Mouse (Mus musculus): ENCODE data around the gene Gpr4. TPM values are rescaled to one million over a fixed set of nuclear protein-coding genes. Genes with fewer than 3 reads are reported as not detected.

Gene Gpr4
- total and polyA plus RNA-seq, 3 experiments = 0.04 to 0.31 TPM; not detected in 1

GRCm38 (mm10) chr7:19247511-19247910 lies 35.2 kb downstream of the Gpr4 start:
- Histone ChIP-seq H3K27me3 (replicated peaks) (no peaks in the 10 kb centered on the region), H3K36me3 (replicated peaks in 1 of 2; ENCODE audit: control insufficient read depth in 1 of 2, insufficient read depth in 1 of 2, low read length in 1 of 2) (peaks cover 13 to 59% of the 10 kb centered on the region in 2 experiments), H3K79me2 (replicated peaks; ENCODE audit: control insufficient read depth, extremely low read depth, insufficient read depth, poor library complexity, severe bottlenecking) (no peaks in the 10 kb centered on the region), H3K4me2 (ENCODE audit: insufficient read depth, low read depth, poor library complexity, severe bottlenecking) (no peak overlapping the region), H3K4me1 (ENCODE audit: control insufficient read depth in 1 of 2, insufficient read depth in 2 of 2) (peaks cover 14 to 29% of the 10 kb centered on the region in 2 experiments), H3K4me3 (replicated peaks in 1 of 3; ENCODE audit: low read depth in 2 of 3, low read length in 2 of 3, poor library complexity in 1 of 3) (no peak overlapping the region), H3K9ac (ENCODE audit: insufficient read depth, low read depth) (no peak overlapping the region), H3K27ac (ENCODE audit: insufficient read depth, low read depth) (peak overlapping the region; percentile 21), H3K9me3 (replicated peaks; ENCODE audit: low read length) (no peaks in the 10 kb centered on the region)
- no peak for TF ChIP-seq SMC3 (IDR thresholded peaks at IDR 0.05; ENCODE audit: low read depth, low read length)
- no peak for TF ChIP-seq MXI1 (IDR thresholded peaks at IDR 0.05; ENCODE audit: low read depth, low read length)
- no peak for TF ChIP-seq UBTF (IDR thresholded peaks at IDR 0.05; ENCODE audit: low read depth, low read length)
- no peak for TF ChIP-seq CHD2 (IDR thresholded peaks at IDR 0.05; ENCODE audit: low read length)
- TF ChIP-seq CTCF (conservative IDR thresholded peaks at IDR 0.05 in 1 of 2, IDR thresholded peaks at IDR 0.05 in 1 of 2; ENCODE audit: low read depth in 2 of 2, low read length in 2 of 2) = no peak
- no peak for TF ChIP-seq ZNF384 (IDR thresholded peaks at IDR 0.05; ENCODE audit: low read depth, low read length)
- TF ChIP-seq GABPA (IDR thresholded peaks at IDR 0.05; ENCODE audit: insufficient replicate concordance, low read depth, low read length) = no peak
- TF ChIP-seq USF1 (IDR thresholded peaks at IDR 0.05; ENCODE audit: low read depth, low read length) = no peak
- no peak for TF ChIP-seq RAD21 (IDR thresholded peaks at IDR 0.05; ENCODE audit: low read depth, low read length)
- TF ChIP-seq ELF1 (IDR thresholded peaks at IDR 0.05; ENCODE audit: low read depth, low read length) = no peak
- no peak for TF ChIP-seq USF2 (conservative IDR thresholded peaks at IDR 0.05; ENCODE audit: low read depth, low read length)
- no peak for TF ChIP-seq TCF12 (IDR thresholded peaks at IDR 0.05; ENCODE audit: low read depth, low read length)
- TF ChIP-seq ZC3H11A (IDR thresholded peaks at IDR 0.05; ENCODE audit: low read depth, low read length) = no peak
- no peak for TF ChIP-seq MAZ (IDR thresholded peaks at IDR 0.05; ENCODE audit: low read depth, low read length)
- no peak for TF ChIP-seq PAX5 (IDR thresholded peaks at IDR 0.05; ENCODE audit: low read length)
- TF ChIP-seq E2F4 (IDR thresholded peaks at IDR 0.05; ENCODE audit: insufficient replicate concordance, low read depth, low read length) = no peak
- TF ChIP-seq JUND (conservative IDR thresholded peaks at IDR 0.05; ENCODE audit: low read depth, low read length) = no peak
- TF ChIP-seq JUN (IDR thresholded peaks at IDR 0.05; ENCODE audit: insufficient read depth, low read depth, low read length) = no peak
- in situ Hi-C loops (cut with MboI; ENCODE audit: low pct_ligation_motif_present, low pct_unique_long_range_greater_than_20kb, low sequenced_read_pairs) = no loop called here
- dilution Hi-C loops (cut with MboI; ENCODE audit: extremely low pct_ligation_motif_present, extremely low pct_unique_long_range_greater_than_20kb, low sequenced_read_pairs) = no loop called here
- DNase-seq (ENCODE audit: extremely low read depth) = no peak

GRCm38 (mm10) chr7:19252078-19252477 lies 39.7 kb downstream of the Gpr4 start:
- peaks cover 19 to 65% of the 10 kb centered on the region in 2 experiments for H3K36me3 ChIP-seq (replicated peaks in 1 of 2; ENCODE audit: control insufficient read depth in 1 of 2, insufficient read depth in 1 of 2, low read length in 1 of 2)
- in situ Hi-C loops (cut with MboI; ENCODE audit: low pct_ligation_motif_present, low pct_unique_long_range_greater_than_20kb, low sequenced_read_pairs) = no loop called here

More at GRCm38 (mm10) chr7:19252078-19252477, 39.7 kb downstream of the Gpr4 start:
- Histone ChIP-seq H3K9me3 (replicated peaks; ENCODE audit: low read length) (no peaks in the 10 kb centered on the region), H3K27me3 (replicated peaks) (no peaks in the 10 kb centered on the region), H3K4me1 (ENCODE audit: control insufficient read depth in 1 of 2, insufficient read depth in 2 of 2) (peaks cover 8 to 16% of the 10 kb centered on the region in 2 experiments), H3K27ac (ENCODE audit: insufficient read depth, low read depth) (no peak overlapping the region), H3K4me2 (ENCODE audit: insufficient read depth, low read depth, poor library complexity, severe bottlenecking) (no peak overlapping the region), H3K9ac (ENCODE audit: insufficient read depth, low read depth) (no peak overlapping the region), H3K4me3 (replicated peaks in 1 of 3; ENCODE audit: low read depth in 2 of 3, low read length in 2 of 3, poor library complexity in 1 of 3) (no peak overlapping the region), H3K79me2 (replicated peaks; ENCODE audit: control insufficient read depth, extremely low read depth, insufficient read depth, poor library complexity, severe bottlenecking) (no peaks in the 10 kb centered on the region)
- TF ChIP-seq EP300 (IDR thresholded peaks at IDR 0.05; ENCODE audit: low read length) (no peak), RCOR1 (conservative IDR thresholded peaks at IDR 0.05; ENCODE audit: low read depth, low read length) (no peak), MEF2A (IDR thresholded peaks at IDR 0.05; ENCODE audit: borderline replicate concordance, low read depth, low read length) (no peak), SMC3 (IDR thresholded peaks at IDR 0.05; ENCODE audit: low read depth, low read length) (no peak), HCFC1 (IDR thresholded peaks at IDR 0.05; ENCODE audit: low read depth, low read length) (no peak), MAFK (IDR thresholded peaks at IDR 0.05; ENCODE audit: insufficient replicate concordance, low read length) (no peak), RAD21 (IDR thresholded peaks at IDR 0.05; ENCODE audit: low read depth, low read length) (no peak), TCF12 (IDR thresholded peaks at IDR 0.05; ENCODE audit: low read depth, low read length) (no peak), CHD2 (IDR thresholded peaks at IDR 0.05; ENCODE audit: low read length) (no peak), CTCF (conservative IDR thresholded peaks at IDR 0.05 in 1 of 2, IDR thresholded peaks at IDR 0.05 in 1 of 2; ENCODE audit: low read depth in 2 of 2, low read length in 2 of 2) (no peak), E2F4 (IDR thresholded peaks at IDR 0.05; ENCODE audit: insufficient replicate concordance, low read depth, low read length) (no peak), ZKSCAN1 (IDR thresholded peaks at IDR 0.05; ENCODE audit: borderline replicate concordance, low read depth, low read length) (no peak), POLR2A (IDR thresholded peaks at IDR 0.05; ENCODE audit: low read depth, low read length) (no peak), KAT2A (IDR thresholded peaks at IDR 0.05; ENCODE audit: insufficient replicate concordance, low read length) (no peak), ETS1 (conservative IDR thresholded peaks at IDR 0.05; ENCODE audit: low read depth, low read length) (no peak), ZMIZ1 (IDR thresholded peaks at IDR 0.05; ENCODE audit: low read depth, low read length) (no peak), BHLHE40 (IDR thresholded peaks at IDR 0.05; ENCODE audit: low read depth, low read length) (no peak)
- no peak for DNase-seq (ENCODE audit: extremely low read depth)
- dilution Hi-C loops (cut with MboI; ENCODE audit: extremely low pct_ligation_motif_present, extremely low pct_unique_long_range_greater_than_20kb, low sequenced_read_pairs) = no loop called here

Measured in CH12.LX (cell line).